Mouse (Mus musculus): ENCODE measurements around the gene Hes2.

- TF ChIP-seq CTCF (IDR thresholded peaks at IDR 0.05; ENCODE audit: extremely low read depth, insufficient read depth, low read length) (no peak), POLR2A (IDR thresholded peaks at IDR 0.05; ENCODE audit: extremely low read depth, insufficient read depth, low read length) (no peak)
These were observed 25.5 kb upstream of the Hes2 start for GRCm38 (mm10) chr4:152133213-152133612.
